9 mouse cellular contexts compared by ENCODE assay signal in the genomic region with DNA sequence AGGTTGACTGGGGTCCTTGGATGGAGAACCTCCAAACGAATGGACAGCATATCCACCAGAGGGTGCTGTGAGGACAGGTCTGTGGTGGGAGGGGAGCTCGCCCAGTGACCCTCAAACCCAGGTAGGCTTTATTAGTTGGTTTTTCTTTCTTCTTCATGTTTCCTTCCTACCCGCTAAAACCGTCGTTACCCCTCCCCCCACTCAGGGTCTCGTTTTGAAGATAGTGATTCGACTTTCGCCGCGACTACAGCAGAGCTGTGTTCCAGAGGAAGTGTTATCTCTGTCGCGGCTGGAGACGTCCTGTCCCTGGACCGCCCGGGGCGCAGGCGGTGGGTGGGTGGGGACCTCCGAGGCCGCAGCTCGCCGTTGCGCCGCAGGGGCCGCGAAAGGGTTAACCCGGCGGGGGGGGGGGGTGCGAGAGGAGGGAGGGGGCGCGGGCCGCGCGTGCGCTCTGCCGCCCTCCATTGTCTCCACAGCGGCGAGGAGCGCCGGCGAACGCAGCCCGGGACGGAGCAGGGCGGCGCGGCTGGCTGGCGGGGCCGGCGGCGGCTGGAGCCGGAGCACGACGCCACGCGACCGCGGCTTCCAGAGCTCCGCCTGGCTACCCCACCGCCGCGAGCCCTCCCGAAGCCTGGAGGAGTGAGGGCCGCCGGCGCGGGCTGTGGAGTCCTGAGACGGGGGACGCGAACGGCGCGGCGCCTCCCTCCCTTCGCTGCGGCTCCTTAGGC. TPM values are rescaled to one million over a fixed set of nuclear protein-coding genes. Genes with fewer than 3 reads are reported as not detected.
DNase-seq lines count a peak whose midpoint lies in the region; ATAC-seq lines count a peak whose summit lies in the region.
"Had no signal": no experiment of that assay in that cellular context is flagged by ENCODE, and none has a peak within 500 bp of the region (broad histone marks: within the 10 kb centered on the region; RNA-seq: fewer than 3 reads in every experiment).

No protein-coding gene starts in this region.

- H3K27me3 ChIP-seq in liver, embryonic 16.5 days (ENCODE audit: control insufficient read depth, insufficient read depth, low read depth, low read length): no peaks in the 10 kb centered on the region

- no peaks in the 10 kb centered on the region for H3K4me1 ChIP-seq in liver, embryonic 16.5 days (ENCODE audit: control insufficient read depth, low read depth, low read length)

- H3K4me3 ChIP-seq in liver, embryonic 16.5 days (ENCODE audit: low read depth, low read length): peak overlapping the region; percentile 54

- 1% methylated on average over 35 of the region's 75 CpGs for WGBS in liver, embryonic 16.5 days (ENCODE audit: insufficient replicate concordance)

- peak overlapping the region; percentile 79 for H3K4me2 ChIP-seq in liver, embryonic 16.5 days (ENCODE audit: low read depth, low read length)

- peak; percentile 57 to 60 for ATAC-seq in hematopoietic stem cell, adult 5-6 weeks (replicated peaks in 1 of 2; ENCODE audit: insufficient read depth in 1 of 2, low FRiP score in 2 of 2, low TSS enrichment in 1 of 2, low read depth in 1 of 2, poor library complexity in 2 of 2, severe bottlenecking in 2 of 2)
- peak; percentile 76 for ATAC-seq in liver, embryonic 16.5 days (ENCODE audit: low read depth)

- H3K9ac ChIP-seq in liver, embryonic 16.5 days (ENCODE audit: low read depth, low read length): no peak overlapping the region

- peak; percentile 53 for DNase-seq in adrenal gland, postnatal 14 days
- no peak for DNase-seq in adrenal gland, postnatal 4 days (ENCODE audit: low spot score in 2 of 2)
- DNase-seq in right cerebral cortex, postnatal 4 days: peak; percentile 56
- no peak for DNase-seq in right cerebral cortex, postnatal 25 days
- peak; percentile 64 for DNase-seq in testis, postnatal 10 days (ENCODE audit: low spot score)
- DNase-seq in adipocyte (ENCODE audit: low spot score): no peak

- H3K27ac ChIP-seq in liver, embryonic 16.5 days (ENCODE audit: low read length): no peak overlapping the region

- H3K36me3 ChIP-seq in liver, embryonic 16.5 days (ENCODE audit: control insufficient read depth, insufficient read depth): no peaks in the 10 kb centered on the region

- H3K9me3 ChIP-seq in liver, embryonic 16.5 days (replicated peaks; ENCODE audit: control insufficient read depth, low read length): peaks cover 9% of the 10 kb centered on the region

RNA-seq across cellular contexts. Expression of gene Zfp978, which starts 45.8 kb away (rescaled TPM):
- total RNA-seq in adrenal gland, postnatal 14 days (2021): not detected in 2 replicates
- total RNA-seq in adrenal gland, postnatal 4 days (2021): under 1 TPM in 1 of 2 experiments, not detected in 1; 0.64 TPM
- total RNA-seq in hematopoietic stem cell, adult 5-6 weeks (2017): not detected in 2 replicates
- 0.07 TPM in 1 of 2 replicates, not detected in the other for polyA plus RNA-seq in liver, embryonic 16.5 days (2015; fragmentation: Nextera tagmentation; extraction: Ambion mirVana)
- polyA plus RNA-seq: large intestine, adult 2 months had no signal

Comparison
In these comparisons a context has a peak if more than half of its experiments do, and no peak if none do; other contexts are left out.
1. DNase-seq: peak in adrenal gland, postnatal 14 days (single experiment), right cerebral cortex, postnatal 4 days (single experiment) and testis, postnatal 10 days (single experiment); none in adrenal gland, postnatal 4 days (0 of 2), right cerebral cortex, postnatal 25 days (single experiment) and adipocyte (single experiment).